Mouse (Mus musculus): Measurements from ENCODE around the gene Pabpc4l.
"Not testable (repeated sequence)": the region's sequence is repeated elsewhere in the genome, so short reads cannot be mapped to it uniquely, and the experiment has no call there.

The Pabpc4l gene

DNA sequence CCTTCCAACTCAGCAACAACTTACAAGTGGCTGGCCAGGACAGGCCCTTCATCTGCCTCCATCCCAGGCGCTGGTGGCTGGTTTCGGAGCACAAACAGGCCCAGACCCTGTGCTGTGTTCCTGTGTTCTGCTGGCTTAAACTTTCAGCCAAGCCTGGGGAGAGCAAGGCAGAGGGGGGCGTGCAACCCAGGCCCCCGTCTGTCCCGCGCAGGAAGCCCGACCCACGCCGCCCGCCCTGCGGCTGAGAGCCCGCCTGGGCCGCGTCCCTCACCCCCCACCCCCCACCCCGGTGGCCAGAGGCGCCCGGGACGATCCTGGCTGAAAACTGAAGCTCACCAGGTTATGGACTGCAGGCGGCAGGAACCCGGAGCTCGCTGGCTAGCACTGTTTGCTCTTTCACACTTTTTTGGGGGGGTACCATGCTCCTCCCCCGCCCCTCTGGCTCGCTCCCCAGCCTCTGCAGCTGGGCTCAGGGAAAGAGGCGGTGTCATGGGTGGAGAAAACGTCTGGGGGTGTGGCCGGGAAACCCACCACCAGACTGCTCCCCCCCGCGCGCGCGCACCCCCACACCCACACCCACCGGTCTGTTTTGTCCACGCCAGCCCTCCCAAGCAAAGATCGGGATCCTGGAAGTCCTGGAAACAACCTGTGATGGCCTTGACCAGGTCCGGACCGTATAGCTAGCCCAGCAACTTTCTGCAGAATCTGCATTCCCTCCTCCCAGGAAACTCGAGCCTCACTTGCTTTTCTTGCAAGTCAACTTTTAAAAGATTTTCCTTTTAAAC is at the start of gene Pabpc4l:
Gene Pabpc4l (minus strand): TSS at position 739 of the 785 bp plus-strand sequence.
- peak; percentile 7 to 30 for DNase-seq (ENCODE audit: low spot score in 2 of 2)

DNA sequence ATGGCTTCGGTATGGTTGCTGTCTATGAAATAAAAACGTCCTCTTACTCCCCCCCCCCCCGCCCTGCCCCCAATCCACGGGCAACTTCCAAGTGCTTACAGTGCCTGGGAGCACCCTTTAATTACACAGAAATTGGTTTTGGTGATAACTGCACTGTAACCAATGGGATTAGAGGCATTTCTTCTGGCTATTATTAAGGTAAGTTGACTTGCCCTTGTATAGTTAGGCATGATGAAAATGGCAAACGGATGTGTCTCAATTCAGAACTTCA is 42.9 kb upstream of the Pabpc4l start:
- no peak for DNase-seq (ENCODE audit: low spot score in 2 of 2)

DNA sequence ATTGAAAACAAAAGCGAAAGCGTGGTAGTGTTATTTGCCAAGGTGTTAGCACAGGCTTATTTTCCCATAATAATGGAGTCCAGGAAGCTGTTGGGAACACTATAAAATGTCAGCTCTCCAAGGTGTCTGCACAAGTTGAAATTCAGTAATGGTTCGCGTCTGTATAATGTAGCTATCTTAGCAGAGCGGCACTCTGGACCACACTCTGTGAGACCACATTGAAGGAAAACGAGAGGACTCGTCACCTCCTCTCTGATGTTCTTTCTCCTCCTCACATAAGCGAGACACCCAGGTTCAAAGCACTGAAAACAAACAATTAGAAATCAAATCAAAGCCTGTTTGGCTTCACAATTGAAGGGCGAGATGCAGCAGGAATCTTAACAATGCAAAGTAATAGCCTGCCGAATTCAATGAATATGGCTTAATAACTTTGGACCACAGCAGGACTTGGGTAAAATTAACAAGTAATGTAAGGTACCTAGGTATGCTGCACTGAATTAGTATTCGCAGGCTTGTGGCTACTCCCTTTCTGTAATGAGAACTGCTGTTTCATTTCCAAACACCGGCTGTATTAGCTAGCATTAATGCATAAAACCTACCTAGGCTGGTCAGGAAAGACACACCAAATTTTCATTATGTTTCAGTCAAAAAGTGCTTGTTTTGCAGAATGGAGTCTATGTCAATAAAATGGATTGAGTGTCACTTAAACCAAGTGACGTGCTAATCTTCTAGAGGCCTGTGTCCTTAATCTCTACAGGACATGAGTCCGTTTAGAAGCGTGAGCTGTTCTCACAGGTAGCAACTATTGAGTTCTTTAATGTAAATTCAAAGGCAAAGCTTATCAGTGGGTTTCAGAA is 42.3 kb upstream of the Pabpc4l start:
- no peak for DNase-seq (ENCODE audit: low spot score in 2 of 2)

DNA sequence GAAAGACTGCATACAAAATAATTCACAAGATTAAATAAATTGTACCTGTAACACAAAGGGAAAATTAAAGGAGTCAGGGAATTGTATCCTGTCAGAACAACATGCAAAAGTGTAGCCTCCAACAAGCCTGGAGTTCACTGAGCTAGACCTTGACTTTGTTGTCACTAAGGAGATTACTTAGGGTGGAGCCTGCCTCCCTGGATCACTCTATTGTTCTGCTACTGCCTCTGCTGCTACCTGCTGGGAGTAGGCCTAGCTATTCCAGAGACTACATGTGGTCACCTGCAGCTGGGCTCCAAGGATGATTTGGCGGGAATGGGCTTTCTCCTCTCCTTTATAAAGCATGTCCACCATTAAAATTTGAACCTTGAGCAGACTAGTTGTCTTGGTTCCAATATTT is 38.1 kb upstream of the Pabpc4l start:
- not testable (repeated sequence) for DNase-seq (ENCODE audit: low spot score in 2 of 2)

DNA sequence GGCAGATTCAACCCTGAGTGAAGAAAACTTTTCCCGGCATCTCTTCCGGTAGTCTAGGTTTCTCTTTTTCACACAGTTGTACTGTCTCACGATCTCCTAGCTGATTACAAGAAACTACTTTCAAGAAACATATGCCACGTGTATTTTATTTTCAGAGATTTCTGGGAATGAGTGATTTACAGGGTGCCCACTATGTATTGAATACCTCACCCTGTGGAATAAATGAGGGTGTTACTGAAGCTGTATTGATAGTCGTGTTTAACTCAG is 180 bp upstream of the Pabpc4l start:
- DNase-seq (ENCODE audit: low spot score in 2 of 2), result no peak

DNA sequence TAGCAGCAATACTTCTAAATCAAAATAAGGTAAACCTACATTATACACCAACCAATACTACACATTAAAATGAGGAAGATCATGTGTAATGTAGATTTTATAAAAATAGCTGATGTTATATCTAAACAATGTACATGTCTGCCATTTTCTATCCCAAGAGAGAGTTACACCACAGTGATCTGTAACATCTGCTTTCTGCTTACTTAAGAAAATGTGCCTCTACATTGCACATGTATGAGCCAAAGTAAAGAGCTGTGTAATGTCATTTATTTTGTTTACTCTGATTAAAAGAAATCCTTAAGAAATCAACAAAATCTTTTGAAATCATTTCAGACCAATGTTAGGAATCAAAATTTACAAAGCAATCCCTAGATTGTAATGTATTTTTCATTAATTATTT is 16.6 kb downstream of the Pabpc4l start:
- no peak for DNase-seq (ENCODE audit: low spot score in 2 of 2)

Data from urinary bladder, postnatal 36 days (tissue).